Mouse (Mus musculus) neural tube, embryonic 14.5 days (tissue): ENCODE data around the gene Chchd2. TPM values are rescaled to one million over a fixed set of nuclear protein-coding genes. Genes with fewer than 3 reads are reported as not detected.
"Not testable (repeated sequence)": the region's sequence is repeated elsewhere in the genome, so short reads cannot be mapped to it uniquely, and the experiment has no call there.

ENCODE experiments used
- ATAC-seq: fragments of 200-750 bp; cut with Nextera tagmentation; 2 replicates; pipeline ENCODE4 v1.8.0; 2017; ENCODE audit warnings: low read depth, mild to moderate bottlenecking, moderate TSS enrichment, moderate library complexity
- H3K27ac ChIP-seq: fragments of 300-500 bp; sonication (generic); 2 replicates; pipeline ENCODE4 v1.5.1; 2014; ENCODE audit warnings: low read depth, mild to moderate bottlenecking, control low read depth, low read length, moderate library complexity, mixed read lengths
- H3K27me3 ChIP-seq: fragments of 300-500 bp; sonication (generic); 2 replicates; pipeline ENCODE4 v1.6.1; 2014; ENCODE audit warnings: low read length; ENCODE audit not compliant: control insufficient read depth, insufficient read depth
- H3K36me3 ChIP-seq: fragments of 300-500 bp; sonication (generic); 2 replicates; pipeline ENCODE4 v1.6.1; 2014; ENCODE audit warnings: low read length, mixed read lengths; ENCODE audit not compliant: control insufficient read depth, insufficient read depth
- H3K4me1 ChIP-seq: fragments of 300-500 bp; sonication (generic); 2 replicates; pipeline ENCODE4 v1.6.1; 2014; ENCODE audit warnings: low read length; ENCODE audit not compliant: control insufficient read depth, insufficient read depth
- H3K4me2 ChIP-seq: fragments of 300-500 bp; sonication (generic); 2 replicates; pipeline ENCODE4 v1.6.1; 2014; ENCODE audit warnings: mild to moderate bottlenecking, low read depth, low read length, control low read depth
- H3K4me3 ChIP-seq: fragments of 300-500 bp; sonication (generic); 2 replicates; pipeline ENCODE4 v1.5.1; 2014; ENCODE audit warnings: low read depth, low read length, control low read depth, mixed read lengths
- H3K9ac ChIP-seq: fragments of 300-500 bp; sonication (generic); replicated peaks from 2 replicates; pipeline ENCODE4 v1.6.1; 2014; ENCODE audit warnings: low read depth, mild to moderate bottlenecking, control low read depth, low read length, mixed read lengths
- H3K9me3 ChIP-seq: fragments of 300-500 bp; sonication (generic); 2 replicates; pipeline ENCODE4 v1.6.1; 2016; ENCODE audit warnings: low read length; ENCODE audit not compliant: control insufficient read depth
- WGBS: fragments of 180-500 bp; shearing (Covaris S2); extraction: QIAGEN DNeasy Blood & Tissue Kit; methylation state at CpG from one replicate; pipeline ENCODE4 v1.1.7; 2014; 5-methylcytosine and 5-hydroxymethylcytosine counted together
- polyA plus RNA-seq: library from polyadenylated mRNA; unstranded; fragments of >200 nt; fragmentation: Nextera tagmentation; extraction: Ambion mirVana; gene quantifications from 2 replicates; pipeline ENCODE4 v1.2.1, GENCODE M21; 2014

The Chchd2 gene
- polyA plus RNA-seq, 1 experiment from 2014 or later: 717 TPM

- ATAC-seq: no peak
- H3K27ac ChIP-seq: no peak overlapping the region
- WGBS: 89% methylated on average over 24 of the region's 24 CpGs
- H3K4me1 ChIP-seq: no peaks in the 10 kb centered on the region
- H3K27me3 ChIP-seq: no peaks in the 10 kb centered on the region
- H3K4me2 ChIP-seq: no peak overlapping the region
- H3K4me3 ChIP-seq: no peak overlapping the region
- H3K9ac ChIP-seq: no peak overlapping the region
- no peaks in the 10 kb centered on the region for H3K36me3 ChIP-seq
- no peaks in the 10 kb centered on the region for H3K9me3 ChIP-seq
Measured at GRCm38 (mm10) chr5:129918065-129918651, 30.9 kb upstream of the Chchd2 start.

- 92% methylated on average over 11 of the region's 11 CpGs for WGBS
- not testable (repeated sequence) for H3K36me3 ChIP-seq, H3K4me2 ChIP-seq, H3K9me3 ChIP-seq, H3K27me3 ChIP-seq, H3K9ac ChIP-seq, H3K4me1 ChIP-seq, H3K27ac ChIP-seq, H3K4me3 ChIP-seq, ATAC-seq
Measured at GRCm38 (mm10) chr5:129915491-129915890, 28.2 kb upstream of the Chchd2 start.

- H3K27ac ChIP-seq: no peak overlapping the region
- WGBS: 25% methylated on average over 2 of the region's 2 CpGs
- H3K9ac ChIP-seq: no peak overlapping the region
- H3K4me1 ChIP-seq: no peaks in the 10 kb centered on the region
- ATAC-seq: no peak
- no peak overlapping the region for H3K4me2 ChIP-seq
- H3K27me3 ChIP-seq: no peaks in the 10 kb centered on the region
- no peaks in the 10 kb centered on the region for H3K9me3 ChIP-seq
- no peak overlapping the region for H3K4me3 ChIP-seq
- no peaks in the 10 kb centered on the region for H3K36me3 ChIP-seq
Measured at GRCm38 (mm10) chr5:129914024-129914423, 26.8 kb upstream of the Chchd2 start.

- Histone ChIP-seq H3K9me3 (no peaks in the 10 kb centered on the region), H3K27me3 (no peaks in the 10 kb centered on the region), H3K27ac (no peak overlapping the region), H3K9ac (no peak overlapping the region), H3K4me2 (peak overlapping the region; percentile 75; the same call in 1 of the 2 replicates), H3K4me3 (no peak overlapping the region), H3K4me1 (no peaks in the 10 kb centered on the region), H3K36me3 (no peaks in the 10 kb centered on the region)
- no peak for ATAC-seq
- 81% methylated on average over 7 of the region's 7 CpGs for WGBS
Measured at GRCm38 (mm10) chr5:129909591-129909990, 22.3 kb upstream of the Chchd2 start.

- WGBS: 65% methylated on average over 9 of the region's 9 CpGs
- peak overlapping the region; percentile 75 for H3K4me2 ChIP-seq
- no peak for ATAC-seq
- H3K27me3 ChIP-seq: no peaks in the 10 kb centered on the region
- peak overlapping the region; percentile 92; the same call in 1 of the 2 replicates for H3K9ac ChIP-seq
- H3K27ac ChIP-seq: peak overlapping the region; percentile 98
- no peaks in the 10 kb centered on the region for H3K36me3 ChIP-seq
- H3K4me1 ChIP-seq: no peaks in the 10 kb centered on the region
- no peaks in the 10 kb centered on the region for H3K9me3 ChIP-seq
- peak overlapping the region; percentile 65 for H3K4me3 ChIP-seq
Measured at GRCm38 (mm10) chr5:129909147-129909546, 21.9 kb upstream of the Chchd2 start.

GRCm38 (mm10) chr5:129908242-129908965 lies 21.1 kb upstream of the Chchd2 start, which contains the start of gene Nupr1l:
Nupr1l (plus strand) TSS chr5:129908540.
- ATAC-seq: peak; percentile 96
- Histone ChIP-seq H3K9me3 (no peaks in the 10 kb centered on the region), H3K27me3 (no peaks in the 10 kb centered on the region), H3K4me2 (peak within 1 kb of the TSS; percentile 75), H3K9ac (peak within 1 kb of the TSS; percentile 92), H3K4me1 (no peaks in the 10 kb centered on the region), H3K27ac (peak within 1 kb of the TSS; percentile 98), H3K36me3 (no peaks in the 10 kb centered on the region), H3K4me3 (peak within 1 kb of the TSS; percentile 65)
- WGBS: 1% methylated on average over 61 of the region's 63 CpGs

- Histone ChIP-seq H3K4me1 (no peaks in the 10 kb centered on the region), H3K9me3 (no peaks in the 10 kb centered on the region), H3K9ac (peak overlapping the region; percentile 92), H3K4me2 (peak overlapping the region; percentile 75), H3K36me3 (0 out of 2 replicates have a peak, but pooled peaks cover 4% of the 10 kb centered on the region), H3K27ac (peak overlapping the region; percentile 98), H3K4me3 (peak overlapping the region; percentile 65), H3K27me3 (no peaks in the 10 kb centered on the region)
- WGBS: 35% methylated on average over 4 of the region's 4 CpGs
- ATAC-seq: no peak
Measured at GRCm38 (mm10) chr5:129907775-129908174, 20.5 kb upstream of the Chchd2 start.

GRCm38 (mm10) chr5:129898449-129898848 lies 11.2 kb upstream of the Chchd2 start, which contains the start of gene Phkg1:
Phkg1 (minus strand) TSS chr5:129898549.
- WGBS: 100% methylated on average over 1 of the region's 1 CpGs

More at GRCm38 (mm10) chr5:129898449-129898848, 11.2 kb upstream of the Chchd2 start, which contains the start of gene Phkg1:
- Histone ChIP-seq H3K9ac (no peak within 1 kb of the TSS), H3K4me1 (peaks cover 3% of the 10 kb centered on the region; the same call in 1 of the 2 replicates), H3K9me3 (no peaks in the 10 kb centered on the region), H3K27me3 (no peaks in the 10 kb centered on the region), H3K4me2 (no peak within 1 kb of the TSS), H3K27ac (no peak within 1 kb of the TSS), H3K36me3 (peaks cover 7% of the 10 kb centered on the region; the same call in 1 of the 2 replicates), H3K4me3 (no peak within 1 kb of the TSS)
- no peak for ATAC-seq
